Mouse (Mus musculus) cerebellum, adult 2 months (tissue): Measurements from ENCODE around the gene Syne1. TPM values are rescaled to one million over a fixed set of nuclear protein-coding genes. Genes with fewer than 3 reads are reported as not detected.

Experiments used
- DNase-seq, 2 experiments: peaks; one replicate each; pipeline ENCODE4 v3.0.0; 2021
- H3K27ac ChIP-seq: fragments of 200-500 bp; 2 replicates; pipeline ENCODE4 v1.5.1; 2012; ENCODE audit warnings: low read length, control low read depth, inconsistent platforms; ENCODE audit not compliant: insufficient read depth
- H3K27me3 ChIP-seq: fragments of 200-500 bp; 2 replicates; pipeline ENCODE4 v1.6.1; 2012; ENCODE audit warnings: inconsistent platforms, mild to moderate bottlenecking, low read length, moderate library complexity; ENCODE audit not compliant: control insufficient read depth, insufficient read depth
- H3K4me1 ChIP-seq: fragments of 200-500 bp; 2 replicates; pipeline ENCODE4 v1.6.1; 2011; ENCODE audit warnings: low read length; ENCODE audit not compliant: control insufficient read depth, insufficient read depth
- H3K4me3 ChIP-seq: fragments of 200-500 bp; replicated peaks from 2 replicates; pipeline ENCODE3; 2011; ENCODE audit warnings: mild to moderate bottlenecking, low read depth, low read length, control low read depth; ENCODE audit not compliant: insufficient read depth
- CTCF ChIP-seq: fragments of 200-500 bp; IDR thresholded peaks from 2 replicates; pipeline ENCODE4 v1.5.1; 2011; ENCODE audit warnings: low read depth, mild to moderate bottlenecking, control low read depth, low read length, moderate library complexity, borderline replicate concordance; ENCODE audit not compliant: insufficient read depth
- POLR2A ChIP-seq: fragments of 200-500 bp; IDR thresholded peaks from 2 replicates; pipeline ENCODE4 v1.6.1; 2011; ENCODE audit warnings: low read length, control low read depth, borderline replicate concordance; ENCODE audit not compliant: insufficient read depth
- WGBS: fragments of 180-500 bp; shearing (Covaris S2); methylation state at CpG from one replicate; pipeline ENCODE4 v1.1.7; 2018; 5-methylcytosine and 5-hydroxymethylcytosine counted together
- polyA plus RNA-seq: library from polyadenylated mRNA; depleted of rRNA; stranded (reverse); fragments of >200 nt; gene quantifications from 2 replicates; pipeline ENCODE4 v1.2.3, GENCODE M21; 2012

Syne1 gene
- polyA plus RNA-seq, 1 experiment: 295 TPM

- WGBS: 71% methylated on average over 4 of the region's 4 CpGs
- no peaks in the 10 kb centered on the region; the same call in 1 of the 2 replicates for H3K4me1 ChIP-seq
Observed at GRCm38 (mm10) chr10:5312437-5312836, 238.8 kb downstream of the Syne1 start.

GRCm38 (mm10) chr10:5309961-5310713, 241.1 kb downstream of the Syne1 start:
- TF ChIP-seq CTCF: no peak
- TF ChIP-seq POLR2A: no peak
- H3K27me3 ChIP-seq: no peaks in the 10 kb centered on the region
- no peak overlapping the region for H3K4me3 ChIP-seq
- DNase-seq: peak in 1 of 2 experiments; percentile 45
- no peaks in the 10 kb centered on the region; the same call in 1 of the 2 replicates for H3K4me1 ChIP-seq
- 0 out of 2 replicates have a peak overlapping the region, but pooled peaks have one; percentile 27 for H3K27ac ChIP-seq
- 24% methylated on average over 4 of the region's 4 CpGs for WGBS

More at GRCm38 (mm10) chr10:5312437-5312836, 238.8 kb downstream of the Syne1 start:
- no peak for TF ChIP-seq CTCF
- TF ChIP-seq POLR2A: no peak
- no peak for DNase-seq
- Histone ChIP-seq H3K27ac (no peak overlapping the region), H3K27me3 (no peaks in the 10 kb centered on the region), H3K4me3 (no peak overlapping the region)

GRCm38 (mm10) chr10:5309398-5309797, 241.9 kb downstream of the Syne1 start:
- Histone ChIP-seq H3K27ac (no peak overlapping the region), H3K4me3 (no peak overlapping the region), H3K27me3 (no peaks in the 10 kb centered on the region), H3K4me1 (no peaks in the 10 kb centered on the region; the same call in 1 of the 2 replicates)
- 42% methylated on average over 10 of the region's 10 CpGs for WGBS
- no peak for TF ChIP-seq CTCF
- no peak for TF ChIP-seq POLR2A
- DNase-seq: no peak

GRCm38 (mm10) chr10:5305555-5305954, 245.7 kb downstream of the Syne1 start:
- no peak overlapping the region for H3K4me3 ChIP-seq
- no peak overlapping the region for H3K27ac ChIP-seq
- 52% methylated on average over 6 of the region's 6 CpGs for WGBS
- H3K27me3 ChIP-seq: no peaks in the 10 kb centered on the region
- no peaks in the 10 kb centered on the region; the same call in 1 of the 2 replicates for H3K4me1 ChIP-seq
- no peak for TF ChIP-seq POLR2A
- TF ChIP-seq CTCF: no peak
- no peak for DNase-seq

GRCm38 (mm10) chr10:5295291-5295891, 255.9 kb downstream of the Syne1 start:
- Histone ChIP-seq H3K27ac (no peak overlapping the region), H3K4me1 (no peaks in the 10 kb centered on the region), H3K4me3 (no peak overlapping the region), H3K27me3 (no peaks in the 10 kb centered on the region)
- TF ChIP-seq POLR2A (no peak), CTCF (no peak)
- WGBS: 21% methylated on average over 7 of the region's 7 CpGs
- DNase-seq: no peak

- TF ChIP-seq POLR2A: no peak
- TF ChIP-seq CTCF: no peak
- no peak for DNase-seq
- no peak overlapping the region for H3K27ac ChIP-seq
- H3K4me1 ChIP-seq: no peaks in the 10 kb centered on the region
- no peaks in the 10 kb centered on the region for H3K27me3 ChIP-seq
- H3K4me3 ChIP-seq: no peak overlapping the region
- 88% methylated on average over 5 of the region's 5 CpGs for WGBS
Observed at GRCm38 (mm10) chr10:5289575-5289909, 261.7 kb downstream of the Syne1 start.

- WGBS: 45% methylated on average over 19 of the region's 19 CpGs
- Histone ChIP-seq H3K27ac (0 out of 2 replicates have a peak overlapping the region, but pooled peaks have one; percentile 7), H3K4me1 (no peaks in the 10 kb centered on the region), H3K4me3 (no peak overlapping the region), H3K27me3 (no peaks in the 10 kb centered on the region)
- DNase-seq: peak in 1 of 2 experiments; percentile 26
- TF ChIP-seq CTCF: no peak
- no peak for TF ChIP-seq POLR2A
Observed at GRCm38 (mm10) chr10:5288716-5289574, 262.3 kb downstream of the Syne1 start.

GRCm38 (mm10) chr10:5288262-5288661, 263.0 kb downstream of the Syne1 start:
- Histone ChIP-seq H3K4me3 (no peak overlapping the region), H3K4me1 (no peaks in the 10 kb centered on the region), H3K27ac (no peak overlapping the region), H3K27me3 (no peaks in the 10 kb centered on the region)
- 70% methylated on average over 6 of the region's 6 CpGs for WGBS
- TF ChIP-seq CTCF (no peak), POLR2A (no peak)
- DNase-seq: no peak
